Mouse (Mus musculus): ENCODE measurements at regions not wholly inside any gene's neighbourhood (a gene's known extent, or its start where the extent isn't known, plus 50 kb on each side); places are given as distances from the start of the nearest gene placed in this dataset.

DNA sequence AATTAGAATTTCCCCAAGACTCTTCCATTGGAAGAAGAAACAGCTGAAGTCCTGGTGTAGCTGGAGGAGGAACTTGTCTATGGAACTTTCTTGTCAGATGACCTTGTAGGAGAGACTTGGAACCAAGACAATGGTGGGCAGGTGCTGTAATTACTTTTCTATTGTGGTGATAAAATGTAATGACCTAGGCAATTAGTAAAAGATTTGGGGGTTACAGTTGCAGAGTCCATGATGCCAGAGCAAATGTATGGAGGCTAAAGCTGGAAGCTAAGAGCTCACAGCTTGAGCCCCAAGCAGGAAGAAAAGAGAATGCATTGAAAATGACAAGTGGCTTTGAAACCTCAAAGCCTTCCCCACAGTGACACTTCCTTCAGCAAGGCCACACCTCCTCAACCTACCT, 208.6 kb upstream of the Glra1 start:
- no peaks in the 10 kb centered on the region for H3K36me3 ChIP-seq (ENCODE audit: insufficient read depth, low read length)

DNA sequence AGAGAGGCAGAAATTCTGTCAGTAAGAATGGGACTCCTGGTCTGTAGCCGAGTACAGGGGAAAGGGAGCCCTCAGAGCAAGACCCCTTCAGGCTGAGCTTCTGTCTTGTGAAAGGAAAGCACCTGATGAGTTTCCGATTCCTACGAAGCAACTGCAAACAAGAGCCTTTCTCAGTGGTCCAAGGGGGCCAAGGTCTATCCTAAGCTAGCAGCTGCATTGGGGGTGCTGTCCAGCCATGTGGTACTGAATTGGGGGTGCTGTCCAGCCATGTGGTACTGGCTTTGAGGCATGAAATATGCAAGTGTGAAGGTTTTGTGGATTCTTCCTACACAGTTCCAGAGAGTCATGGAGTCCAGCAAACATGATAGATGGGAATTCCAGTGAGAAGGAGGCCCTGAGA, 202.7 kb upstream of the Glra1 start:
- no peaks in the 10 kb centered on the region for H3K9me3 ChIP-seq (ENCODE audit: low read length)
- no peak overlapping the region for H3K27ac ChIP-seq (ENCODE audit: low read depth, low read length)
- ATAC-seq (ENCODE audit: low FRiP score), result no peak
- H3K9ac ChIP-seq (replicated peaks; ENCODE audit: low read length, poor library complexity, severe bottlenecking), result no peak overlapping the region
- H3K4me2 ChIP-seq (ENCODE audit: low read depth, low read length, poor library complexity, severe bottlenecking), result no peak overlapping the region
- 80% methylated on average over 3 of the region's 3 CpGs for WGBS
- no peaks in the 10 kb centered on the region for H3K4me1 ChIP-seq (ENCODE audit: insufficient read depth, low read length)
- H3K27me3 ChIP-seq (ENCODE audit: insufficient read depth, low read length), result no peaks in the 10 kb centered on the region
- no peak for DNase-seq (ENCODE audit: low spot score)
- H3K4me3 ChIP-seq (ENCODE audit: low read depth, low read length), result no peak overlapping the region
- TF ChIP-seq CTCF (IDR thresholded peaks at IDR 0.05), result no peak
- no peaks in the 10 kb centered on the region for H3K36me3 ChIP-seq (ENCODE audit: insufficient read depth, low read length)

More for the DNA sequence above, 208.6 kb upstream of the Glra1 start:
- H3K4me2 ChIP-seq (ENCODE audit: low read depth, low read length, poor library complexity, severe bottlenecking), result no peak overlapping the region
- ATAC-seq (ENCODE audit: low FRiP score), result no peak
- no peaks in the 10 kb centered on the region for H3K4me1 ChIP-seq (ENCODE audit: insufficient read depth, low read length)
- H3K9ac ChIP-seq (replicated peaks; ENCODE audit: low read length, poor library complexity, severe bottlenecking), result no peak overlapping the region
- no peak overlapping the region for H3K27ac ChIP-seq (ENCODE audit: low read depth, low read length)
- no peaks in the 10 kb centered on the region for H3K27me3 ChIP-seq (ENCODE audit: insufficient read depth, low read length)
- no peaks in the 10 kb centered on the region for H3K9me3 ChIP-seq (ENCODE audit: low read length)
- TF ChIP-seq CTCF (IDR thresholded peaks at IDR 0.05), result no peak
- no peak overlapping the region for H3K4me3 ChIP-seq (ENCODE audit: low read depth, low read length)
- DNase-seq (ENCODE audit: low spot score), result no peak

DNA sequence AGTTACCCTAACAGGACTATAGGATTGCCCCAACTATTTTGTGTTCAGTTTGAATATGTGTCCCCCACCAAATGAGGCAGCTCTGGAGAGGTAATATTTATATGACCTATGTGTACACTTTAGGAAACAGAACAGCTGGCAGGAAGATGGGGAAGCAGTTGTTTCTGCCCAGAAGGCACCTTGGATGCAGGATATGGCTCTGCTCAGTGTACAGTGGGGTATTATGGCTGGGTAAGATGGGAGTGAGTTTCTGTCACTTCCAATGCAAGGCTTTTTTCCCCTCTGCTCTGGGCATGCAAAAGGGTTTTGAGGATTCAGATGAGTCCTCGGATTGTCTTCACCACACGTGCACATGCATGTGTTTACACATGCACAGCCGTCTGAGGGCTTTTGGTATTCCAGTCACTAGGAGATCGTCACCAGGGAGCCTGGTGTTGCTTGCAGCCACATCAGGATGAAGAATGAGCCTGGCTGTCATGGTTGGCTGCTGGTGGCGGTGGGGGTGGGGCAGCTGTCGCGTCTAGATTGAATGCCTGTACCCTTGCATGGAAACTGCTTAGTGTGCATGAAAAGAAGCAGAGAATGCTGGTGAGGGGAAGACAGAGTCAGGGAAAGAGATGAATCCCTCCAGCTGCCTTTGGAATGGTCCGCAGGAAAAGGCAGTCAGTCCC, 183.3 kb upstream of the Glra1 start:
- H3K36me3 ChIP-seq (ENCODE audit: insufficient read depth, low read length), result no peaks in the 10 kb centered on the region
- no peak overlapping the region for H3K9ac ChIP-seq (replicated peaks; ENCODE audit: low read length, poor library complexity, severe bottlenecking)
- H3K4me1 ChIP-seq (ENCODE audit: insufficient read depth, low read length), result no peaks in the 10 kb centered on the region
- H3K4me3 ChIP-seq (ENCODE audit: low read depth, low read length), result no peak overlapping the region
- H3K4me2 ChIP-seq (ENCODE audit: low read depth, low read length, poor library complexity, severe bottlenecking), result peak overlapping the region; percentile 2; the same call in 1 of the 2 replicates
- peak; percentile 52; the same call in 1 of the 2 replicates for ATAC-seq (ENCODE audit: low FRiP score)
- no peak overlapping the region for H3K27ac ChIP-seq (ENCODE audit: low read depth, low read length)
- peak; percentile 81 for DNase-seq (ENCODE audit: low spot score)
- TF ChIP-seq CTCF (IDR thresholded peaks at IDR 0.05), result no peak
- H3K27me3 ChIP-seq (ENCODE audit: insufficient read depth, low read length), result no peaks in the 10 kb centered on the region
- WGBS, result 7% methylated on average over 8 of the region's 8 CpGs
- no peaks in the 10 kb centered on the region for H3K9me3 ChIP-seq (ENCODE audit: low read length)

GRCm38 (mm10) chr11:55789638-55790037, 181.6 kb upstream of the Glra1 start:
- TF ChIP-seq CTCF (IDR thresholded peaks at IDR 0.05), result peak; percentile 71
- ATAC-seq (ENCODE audit: low FRiP score), result no peak
- Histone ChIP-seq H3K9ac (replicated peaks; ENCODE audit: low read length, poor library complexity, severe bottlenecking) (no peak overlapping the region), H3K27ac (ENCODE audit: low read depth, low read length) (no peak overlapping the region), H3K4me1 (ENCODE audit: insufficient read depth, low read length) (no peaks in the 10 kb centered on the region), H3K4me3 (ENCODE audit: low read depth, low read length) (no peak overlapping the region), H3K27me3 (ENCODE audit: insufficient read depth, low read length) (no peaks in the 10 kb centered on the region), H3K4me2 (ENCODE audit: low read depth, low read length, poor library complexity, severe bottlenecking) (no peak overlapping the region), H3K9me3 (ENCODE audit: low read length) (no peaks in the 10 kb centered on the region), H3K36me3 (ENCODE audit: insufficient read depth, low read length) (no peaks in the 10 kb centered on the region)
- 93% methylated on average over 3 of the region's 3 CpGs for WGBS
- peak; percentile 81 for DNase-seq (ENCODE audit: low spot score)

DNA sequence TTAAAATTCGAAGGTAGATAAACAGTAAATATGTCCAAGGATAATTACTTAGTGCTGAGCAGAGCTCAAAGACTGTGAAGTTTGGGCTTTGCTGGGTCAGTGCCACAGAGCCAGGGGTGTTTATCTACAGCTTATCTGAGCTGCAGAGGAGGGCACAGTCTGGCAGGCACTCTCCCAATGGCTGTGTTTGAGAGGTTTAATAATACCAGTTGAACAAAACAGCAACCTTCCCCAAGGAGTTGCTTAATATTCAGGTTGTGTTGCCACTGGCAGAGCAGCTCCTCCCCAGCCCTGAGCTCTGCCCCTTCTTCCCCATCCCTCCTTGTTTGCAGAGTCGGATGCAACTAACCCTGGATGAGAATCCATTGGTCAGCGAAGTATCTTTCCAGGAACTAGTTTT, 173.0 kb upstream of the Glra1 start:
- TF ChIP-seq CTCF (IDR thresholded peaks at IDR 0.05), result no peak
- no peak overlapping the region for H3K4me3 ChIP-seq (ENCODE audit: low read depth, low read length)
- no peaks in the 10 kb centered on the region for H3K36me3 ChIP-seq (ENCODE audit: insufficient read depth, low read length)
- H3K4me2 ChIP-seq (ENCODE audit: low read depth, low read length, poor library complexity, severe bottlenecking), result no peak overlapping the region
- H3K27ac ChIP-seq (ENCODE audit: low read depth, low read length), result no peak overlapping the region
- no peak for DNase-seq (ENCODE audit: low spot score)
- H3K4me1 ChIP-seq (ENCODE audit: insufficient read depth, low read length), result no peaks in the 10 kb centered on the region
- H3K9ac ChIP-seq (replicated peaks; ENCODE audit: low read length, poor library complexity, severe bottlenecking), result no peak overlapping the region
- no peaks in the 10 kb centered on the region for H3K9me3 ChIP-seq (ENCODE audit: low read length)
- WGBS, result 69% methylated on average over 3 of the region's 3 CpGs
- no peak for ATAC-seq (ENCODE audit: low FRiP score)
- H3K27me3 ChIP-seq (ENCODE audit: insufficient read depth, low read length), result no peaks in the 10 kb centered on the region

GRCm38 (mm10) chr11:55780011-55780410, 172.0 kb upstream of the Glra1 start:
- TF ChIP-seq CTCF (IDR thresholded peaks at IDR 0.05), result no peak
- 76% methylated on average over 2 of the region's 2 CpGs for WGBS
- peak; percentile 27 for DNase-seq (ENCODE audit: low spot score)

More at GRCm38 (mm10) chr11:55780011-55780410, 172.0 kb upstream of the Glra1 start:
- no peak overlapping the region for H3K4me3 ChIP-seq (ENCODE audit: low read depth, low read length)
- no peak overlapping the region for H3K9ac ChIP-seq (replicated peaks; ENCODE audit: low read length, poor library complexity, severe bottlenecking)
- no peaks in the 10 kb centered on the region for H3K36me3 ChIP-seq (ENCODE audit: insufficient read depth, low read length)
- H3K27me3 ChIP-seq (ENCODE audit: insufficient read depth, low read length), result no peaks in the 10 kb centered on the region
- ATAC-seq (ENCODE audit: low FRiP score), result no peak
- H3K4me1 ChIP-seq (ENCODE audit: insufficient read depth, low read length), result no peaks in the 10 kb centered on the region
- H3K9me3 ChIP-seq (ENCODE audit: low read length), result no peaks in the 10 kb centered on the region
- no peak overlapping the region for H3K27ac ChIP-seq (ENCODE audit: low read depth, low read length)
- H3K4me2 ChIP-seq (ENCODE audit: low read depth, low read length, poor library complexity, severe bottlenecking), result no peak overlapping the region

All from midbrain, postnatal 0 days (tissue).